Mouse (Mus musculus): ENCODE measurements around the gene Ano9. TPM values are rescaled to one million over a fixed set of nuclear protein-coding genes. Genes with fewer than 3 reads are reported as not detected.

Gene Ano9
- not detected in 2 replicates for total RNA-seq (2017)

DNA sequence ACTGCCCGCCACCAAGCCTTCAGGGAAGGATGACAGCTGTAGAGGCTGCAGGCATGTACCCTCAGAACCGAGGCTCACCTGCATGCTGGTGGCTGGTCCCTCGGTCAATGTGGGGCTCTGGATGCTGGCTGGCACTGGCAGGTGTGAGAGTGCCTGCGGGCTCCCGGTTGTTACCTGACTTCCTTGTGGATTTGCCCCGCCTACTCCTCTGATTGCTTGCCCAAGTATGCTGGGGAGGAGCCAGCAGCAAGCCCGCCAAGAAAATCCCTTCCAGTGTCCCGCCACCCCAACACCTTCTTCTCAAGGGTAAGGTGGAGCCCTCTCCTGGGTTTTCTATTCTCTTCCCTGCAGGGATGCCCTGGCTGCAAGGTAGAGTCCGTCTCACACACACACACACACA is at the start of gene Ano9:
TSS of gene Ano9 (minus strand) at position 171 of the 400 bp plus-strand sequence.
- no peak for ATAC-seq (replicated peaks in 1 of 2; ENCODE audit: insufficient read depth in 1 of 2, low FRiP score in 2 of 2, low TSS enrichment in 1 of 2, low read depth in 1 of 2, poor library complexity in 2 of 2, severe bottlenecking in 2 of 2)

DNA sequence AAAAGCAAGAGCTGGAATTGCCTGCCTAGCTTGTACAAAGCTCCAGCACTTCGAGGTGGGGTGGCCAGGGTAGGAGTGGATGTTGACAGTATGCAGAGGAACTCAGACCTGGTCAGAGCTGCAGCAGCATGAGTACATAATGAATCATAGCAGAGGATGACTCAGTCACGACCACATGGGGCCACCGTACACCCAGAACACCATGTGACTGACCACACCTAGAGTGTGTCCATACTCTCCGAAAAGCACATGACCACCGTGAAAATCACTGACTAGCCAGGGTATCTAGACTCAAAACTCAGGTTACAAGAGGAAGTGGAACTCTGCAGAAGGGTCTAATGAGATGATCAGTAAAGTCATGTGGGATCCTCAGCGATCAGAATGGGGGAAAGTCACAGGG is 47.2 kb upstream of the Ano9 start:
- no peak for ATAC-seq (replicated peaks in 1 of 2; ENCODE audit: insufficient read depth in 1 of 2, low FRiP score in 2 of 2, low TSS enrichment in 1 of 2, low read depth in 1 of 2, poor library complexity in 2 of 2, severe bottlenecking in 2 of 2)

DNA sequence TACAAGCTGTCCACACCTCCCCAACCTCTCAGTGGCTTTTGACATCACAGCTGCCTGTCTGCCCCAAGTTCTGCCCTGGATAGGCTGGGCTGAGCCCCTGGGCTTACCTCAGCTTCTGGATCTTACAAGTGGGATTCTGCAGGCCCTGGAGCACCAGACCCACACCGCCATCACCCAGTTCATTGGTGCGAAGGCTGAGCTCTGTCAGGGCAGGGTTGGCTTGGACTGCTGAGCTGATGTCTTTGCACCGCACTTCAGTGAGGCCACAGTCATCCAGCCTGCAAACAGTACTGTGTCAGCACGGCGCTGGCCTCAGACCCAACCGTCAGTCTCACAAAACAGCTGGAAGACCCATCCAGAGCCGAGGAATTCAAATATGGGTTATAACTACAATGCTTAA is 46.8 kb upstream of the Ano9 start:
- no peak for ATAC-seq (replicated peaks in 1 of 2; ENCODE audit: insufficient read depth in 1 of 2, low FRiP score in 2 of 2, low TSS enrichment in 1 of 2, low read depth in 1 of 2, poor library complexity in 2 of 2, severe bottlenecking in 2 of 2)

DNA sequence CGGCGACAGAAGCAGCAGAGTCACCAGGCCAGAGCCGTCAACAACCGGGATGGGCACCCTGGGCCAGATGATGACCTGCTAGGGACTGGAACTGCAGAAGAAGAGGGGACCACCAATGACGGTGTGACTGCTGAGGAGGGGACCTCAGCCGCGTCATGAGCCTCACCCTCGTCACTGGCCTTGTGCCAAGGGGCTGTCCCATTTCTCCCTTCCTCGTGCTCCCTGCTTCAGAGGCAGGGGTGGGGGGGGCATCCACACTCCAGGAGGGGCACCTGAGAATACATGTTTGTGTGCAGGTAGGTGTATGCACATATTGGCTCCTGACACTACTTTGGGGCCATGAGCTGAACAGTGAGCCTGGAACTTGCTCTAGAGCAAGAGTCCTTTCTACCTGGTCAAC is 37.8 kb upstream of the Ano9 start:
- no peak for ATAC-seq (replicated peaks in 1 of 2; ENCODE audit: insufficient read depth in 1 of 2, low FRiP score in 2 of 2, low TSS enrichment in 1 of 2, low read depth in 1 of 2, poor library complexity in 2 of 2, severe bottlenecking in 2 of 2)

DNA sequence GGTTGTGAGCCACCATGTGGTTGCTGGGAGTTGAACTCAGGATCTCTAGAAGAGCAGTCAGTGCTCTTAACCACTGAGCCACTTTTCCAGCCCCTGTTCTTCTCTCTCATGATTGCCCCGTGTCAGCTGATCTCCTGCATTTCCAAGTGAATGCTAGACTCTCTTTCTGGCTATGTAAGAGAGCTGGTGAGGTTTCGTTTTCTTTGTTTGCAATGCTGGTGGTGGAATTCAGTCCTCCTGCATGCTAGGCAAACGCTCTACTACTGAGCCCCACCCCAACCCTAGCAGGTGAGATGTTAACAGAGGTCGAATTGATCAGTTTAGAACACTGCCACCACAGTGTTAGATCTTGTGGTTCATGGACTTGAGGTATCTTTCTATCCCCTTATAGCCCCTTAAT is 31.0 kb upstream of the Ano9 start:
- ATAC-seq (replicated peaks in 1 of 2; ENCODE audit: insufficient read depth in 1 of 2, low FRiP score in 2 of 2, low TSS enrichment in 1 of 2, low read depth in 1 of 2, poor library complexity in 2 of 2, severe bottlenecking in 2 of 2): no peak

DNA sequence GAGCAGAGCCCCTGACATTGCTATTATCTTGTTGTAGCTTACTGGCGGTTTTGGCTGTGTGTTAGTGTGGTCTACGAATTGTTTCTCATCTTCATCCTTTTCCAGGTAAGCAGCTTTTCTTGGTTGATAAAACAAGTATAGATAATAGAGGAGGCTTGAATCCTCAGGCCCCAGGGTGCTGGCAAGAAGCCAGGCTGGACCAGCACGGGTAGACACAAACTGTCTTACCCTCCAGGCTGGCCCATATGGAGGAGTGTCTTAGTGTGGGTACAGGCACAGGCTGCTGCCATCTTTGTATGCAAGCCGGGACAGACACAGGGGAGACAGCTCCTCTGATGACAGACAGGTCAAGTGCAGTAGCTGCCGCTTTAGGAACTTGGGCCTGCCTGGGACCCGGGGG is 29.4 kb upstream of the Ano9 start:
- no peak for ATAC-seq (replicated peaks in 1 of 2; ENCODE audit: insufficient read depth in 1 of 2, low FRiP score in 2 of 2, low TSS enrichment in 1 of 2, low read depth in 1 of 2, poor library complexity in 2 of 2, severe bottlenecking in 2 of 2)

DNA sequence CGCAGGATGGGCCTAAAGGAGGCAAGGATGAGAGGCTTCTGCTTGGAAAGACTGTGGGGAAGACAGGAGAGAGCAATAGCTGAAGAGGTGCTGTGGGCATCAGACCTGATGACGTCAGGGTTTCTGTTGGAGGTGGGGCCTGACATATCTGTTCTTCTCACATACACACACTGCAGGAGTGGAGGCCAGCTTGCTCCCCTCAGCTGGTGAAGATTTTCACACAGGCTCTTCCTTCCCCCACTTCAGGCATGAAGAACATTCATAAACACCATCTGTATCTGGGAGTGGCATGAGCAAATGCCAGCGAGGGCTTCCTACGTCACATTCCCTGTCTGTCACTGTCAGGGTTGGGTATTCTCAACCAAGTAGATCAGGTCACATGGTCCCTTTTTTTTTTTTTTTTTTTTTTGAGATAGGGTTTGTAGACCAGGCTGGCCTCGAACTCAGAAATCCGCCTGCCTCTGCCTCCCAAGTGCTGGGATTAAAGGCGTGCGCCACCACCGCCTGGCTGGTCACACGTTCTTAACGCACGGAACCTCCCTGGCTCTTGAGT is 28.5 kb upstream of the Ano9 start:
- ATAC-seq (replicated peaks in 1 of 2; ENCODE audit: insufficient read depth in 1 of 2, low FRiP score in 2 of 2, low TSS enrichment in 1 of 2, low read depth in 1 of 2, poor library complexity in 2 of 2, severe bottlenecking in 2 of 2): peak in 1 of 2 experiments; percentile 14; a peak in 1 of 4 replicates

DNA sequence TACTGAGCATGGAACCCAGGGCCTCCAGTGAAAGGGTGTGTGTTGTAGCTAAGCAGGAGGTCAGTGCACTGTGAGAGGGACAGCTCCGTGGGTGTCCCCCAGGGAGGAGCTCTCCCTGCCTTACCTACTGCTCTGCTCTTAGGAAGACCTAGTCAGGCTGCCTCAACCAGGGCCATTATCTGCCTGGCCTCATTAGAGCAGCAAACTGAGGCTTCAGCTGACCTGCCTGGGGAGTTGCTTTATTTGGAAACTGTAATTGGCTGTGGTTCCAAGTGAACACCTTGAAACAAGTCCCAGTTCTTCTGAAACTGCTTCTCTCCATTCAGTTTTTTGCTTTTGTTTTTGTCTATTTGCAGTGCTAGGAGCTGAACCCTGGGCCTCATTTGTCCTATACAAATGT is 27.8 kb upstream of the Ano9 start:
- ATAC-seq (replicated peaks in 1 of 2; ENCODE audit: insufficient read depth in 1 of 2, low FRiP score in 2 of 2, low TSS enrichment in 1 of 2, low read depth in 1 of 2, poor library complexity in 2 of 2, severe bottlenecking in 2 of 2): no peak

DNA sequence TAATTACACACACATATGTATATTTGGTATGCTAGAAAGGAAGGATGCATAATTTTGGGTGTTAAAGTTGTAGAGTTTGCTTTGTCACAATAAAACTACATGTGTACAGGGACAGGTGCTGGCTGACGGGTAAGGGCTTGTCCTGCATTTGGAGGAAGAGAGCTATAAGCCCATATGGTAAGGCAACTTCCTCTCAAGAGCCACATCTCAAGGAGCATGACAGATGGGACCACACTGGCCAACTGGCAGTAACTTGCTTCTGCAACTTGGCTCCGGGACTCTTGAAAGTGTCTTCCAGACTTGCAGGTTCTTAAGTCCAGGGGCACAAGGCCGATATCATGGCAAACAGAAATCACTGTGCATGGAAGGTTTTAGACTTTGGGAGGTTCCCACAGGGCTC is 27.0 kb upstream of the Ano9 start:
- ATAC-seq (replicated peaks in 1 of 2; ENCODE audit: insufficient read depth in 1 of 2, low FRiP score in 2 of 2, low TSS enrichment in 1 of 2, low read depth in 1 of 2, poor library complexity in 2 of 2, severe bottlenecking in 2 of 2): peak; percentile 65 to 70

DNA sequence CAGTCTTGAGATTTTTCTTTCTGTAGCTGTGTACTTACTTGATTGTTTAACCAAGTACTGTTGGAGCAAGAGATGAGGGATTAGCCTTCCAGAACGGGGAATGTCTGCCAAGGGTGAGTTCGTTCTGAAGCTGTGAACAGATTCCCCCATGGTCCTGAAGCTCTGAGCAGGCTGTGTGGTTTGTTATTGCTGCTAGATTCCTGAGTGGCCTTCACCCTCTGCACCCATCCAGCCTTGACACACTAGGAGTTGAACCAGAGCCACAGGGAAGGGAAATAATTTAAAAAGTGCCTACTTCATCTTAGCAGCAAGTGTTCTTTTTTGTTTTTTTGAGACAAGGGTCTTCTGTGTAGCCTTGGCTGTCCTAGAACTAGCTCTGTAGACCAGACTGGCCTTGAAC is 26.3 kb upstream of the Ano9 start:
- no peak for ATAC-seq (replicated peaks in 1 of 2; ENCODE audit: insufficient read depth in 1 of 2, low FRiP score in 2 of 2, low TSS enrichment in 1 of 2, low read depth in 1 of 2, poor library complexity in 2 of 2, severe bottlenecking in 2 of 2)

DNA sequence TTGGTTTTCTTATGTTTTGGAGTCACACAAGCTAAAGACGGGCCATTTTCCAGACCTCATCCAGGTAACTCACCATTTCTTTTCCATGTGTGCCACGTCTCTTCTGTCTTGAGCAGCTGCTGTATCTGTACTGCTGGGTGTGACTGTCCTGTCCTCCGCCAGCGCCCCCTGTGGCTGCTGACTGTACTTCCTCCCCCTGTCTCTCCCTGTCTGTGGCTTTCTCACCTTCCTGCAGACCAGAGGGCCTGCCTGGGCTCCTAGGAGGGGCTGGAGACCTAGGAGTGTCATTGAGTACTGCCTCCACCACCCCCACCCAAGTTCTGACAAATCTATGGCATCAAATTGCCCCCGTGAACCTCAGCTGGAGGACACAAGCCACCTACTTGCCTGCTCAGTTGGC is 25.5 kb upstream of the Ano9 start:
- ATAC-seq (replicated peaks in 1 of 2; ENCODE audit: insufficient read depth in 1 of 2, low FRiP score in 2 of 2, low TSS enrichment in 1 of 2, low read depth in 1 of 2, poor library complexity in 2 of 2, severe bottlenecking in 2 of 2): peak; percentile 68 to 76; a peak in 3 of 4 replicates

DNA sequence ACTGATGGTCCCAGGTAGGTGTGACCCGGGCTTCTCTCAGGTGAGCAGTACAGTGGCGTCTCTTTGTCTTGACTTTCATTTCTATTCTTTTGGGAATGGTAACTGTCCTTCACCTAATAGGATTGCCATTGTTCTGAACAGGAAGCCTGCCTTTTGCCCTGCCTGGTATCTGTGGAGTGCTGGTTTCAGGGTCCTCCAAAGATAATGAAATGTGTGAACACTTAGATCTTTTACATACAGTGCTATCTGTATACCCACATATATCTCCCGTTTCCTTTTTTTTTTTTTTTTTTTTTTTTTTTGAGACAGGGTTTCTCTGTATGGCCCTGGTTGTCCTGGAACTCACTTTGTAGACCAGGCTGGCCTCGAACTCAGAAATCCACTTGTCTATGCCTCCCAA is 23.7 kb upstream of the Ano9 start:
- ATAC-seq (replicated peaks in 1 of 2; ENCODE audit: insufficient read depth in 1 of 2, low FRiP score in 2 of 2, low TSS enrichment in 1 of 2, low read depth in 1 of 2, poor library complexity in 2 of 2, severe bottlenecking in 2 of 2): no peak

DNA sequence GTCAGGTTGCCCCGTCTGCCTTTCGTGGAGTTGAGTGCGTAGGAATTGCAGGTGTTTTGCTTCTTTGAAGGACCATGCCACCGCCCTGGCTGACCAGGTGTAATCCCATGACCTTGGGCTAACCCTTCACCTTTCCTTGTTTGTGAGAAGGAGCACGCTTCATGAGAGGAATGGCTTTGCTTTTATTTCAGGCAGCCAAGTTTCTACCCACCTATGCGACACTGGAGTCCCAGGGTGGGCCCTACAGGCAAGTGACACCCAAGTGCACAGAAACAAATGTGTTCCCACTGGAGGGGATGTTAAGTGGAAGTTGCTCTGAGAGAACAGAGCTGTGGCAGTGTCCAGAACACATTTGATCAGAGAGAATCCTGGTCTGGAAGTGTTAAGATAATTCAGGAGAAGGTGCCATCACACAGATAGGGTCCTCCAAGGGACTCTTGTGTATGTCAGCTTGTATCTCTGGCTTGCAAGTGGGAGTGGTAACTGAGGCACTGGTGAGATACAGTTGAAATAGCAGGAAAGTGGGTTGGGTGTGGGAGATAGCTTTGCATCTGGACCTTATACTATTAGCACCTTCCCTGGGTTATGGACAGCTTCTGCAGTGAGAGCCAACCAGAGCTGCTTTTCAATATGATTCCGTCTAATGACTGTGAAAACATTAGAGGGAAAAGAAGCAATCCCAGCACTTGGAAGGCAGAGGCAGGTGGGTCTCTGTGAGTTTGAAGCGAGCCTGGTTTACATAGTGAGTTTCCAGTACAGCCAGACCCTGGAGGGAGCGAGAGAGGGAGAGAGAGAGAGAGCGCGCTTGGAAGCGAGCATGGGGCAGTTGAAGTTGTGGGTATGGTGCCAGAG is 14.5 kb upstream of the Ano9 start:
- ATAC-seq (replicated peaks in 1 of 2; ENCODE audit: insufficient read depth in 1 of 2, low FRiP score in 2 of 2, low TSS enrichment in 1 of 2, low read depth in 1 of 2, poor library complexity in 2 of 2, severe bottlenecking in 2 of 2): peak in 1 of 2 experiments; percentile 33; a peak in 2 of 4 replicates

DNA sequence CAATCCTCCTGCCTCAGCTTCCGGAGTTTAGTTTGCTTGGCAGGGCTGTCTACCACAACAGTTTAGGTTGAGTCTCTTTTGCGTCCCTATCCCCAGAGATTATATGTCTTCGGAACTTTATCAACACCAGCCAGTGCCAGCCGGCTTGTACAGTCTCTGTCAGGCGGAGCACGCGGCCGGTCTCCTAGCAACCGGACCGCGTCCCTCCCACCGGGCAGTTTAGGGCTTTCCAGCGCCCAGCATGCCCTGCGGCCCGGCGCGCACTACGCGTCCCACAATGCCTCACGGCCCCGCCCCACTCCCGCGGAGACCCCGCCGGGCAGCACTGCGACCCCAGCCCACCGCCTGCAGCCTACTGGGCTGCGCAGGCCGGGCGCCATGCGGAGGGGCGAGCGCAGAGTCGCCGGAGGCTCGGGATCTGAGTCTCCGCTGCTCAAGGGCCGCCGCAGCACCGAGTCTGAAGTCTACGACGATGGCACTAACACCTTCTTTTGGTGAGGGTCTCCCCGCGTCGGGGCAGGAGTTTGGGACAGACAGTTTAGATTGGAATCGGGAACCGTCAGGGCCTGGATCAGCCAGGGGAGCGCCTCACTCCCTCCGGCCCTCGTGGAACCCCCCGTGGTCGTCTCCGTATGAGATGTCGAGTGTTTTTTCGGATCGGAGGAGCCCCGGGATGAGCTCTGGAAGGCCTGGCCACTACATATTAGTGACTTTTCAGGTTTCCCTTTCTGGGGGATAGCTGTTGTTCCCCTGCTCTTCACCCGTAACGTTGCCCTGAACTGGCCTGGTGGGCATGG is 13.6 kb upstream of the Ano9 start:
- ATAC-seq (replicated peaks in 1 of 2; ENCODE audit: insufficient read depth in 1 of 2, low FRiP score in 2 of 2, low TSS enrichment in 1 of 2, low read depth in 1 of 2, poor library complexity in 2 of 2, severe bottlenecking in 2 of 2): peak; percentile 92 to 95

DNA sequence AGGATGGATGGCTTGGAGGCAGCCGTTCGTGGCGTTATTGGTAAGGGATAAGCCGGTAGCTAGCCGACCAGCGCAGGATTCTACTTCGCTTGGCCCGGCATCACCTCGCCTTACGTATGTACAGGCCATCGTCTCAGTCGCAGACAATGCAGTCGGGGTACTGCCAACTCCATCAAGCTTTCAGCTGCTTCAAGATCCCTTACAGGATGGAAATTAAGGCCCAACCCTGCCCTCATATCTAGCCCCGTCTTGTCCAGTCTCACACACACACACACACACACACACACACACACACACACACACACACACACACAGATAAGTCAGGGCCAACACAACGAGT is 5.9 kb upstream of the Ano9 start:
- no peak for ATAC-seq (replicated peaks in 1 of 2; ENCODE audit: insufficient read depth in 1 of 2, low FRiP score in 2 of 2, low TSS enrichment in 1 of 2, low read depth in 1 of 2, poor library complexity in 2 of 2, severe bottlenecking in 2 of 2)

DNA sequence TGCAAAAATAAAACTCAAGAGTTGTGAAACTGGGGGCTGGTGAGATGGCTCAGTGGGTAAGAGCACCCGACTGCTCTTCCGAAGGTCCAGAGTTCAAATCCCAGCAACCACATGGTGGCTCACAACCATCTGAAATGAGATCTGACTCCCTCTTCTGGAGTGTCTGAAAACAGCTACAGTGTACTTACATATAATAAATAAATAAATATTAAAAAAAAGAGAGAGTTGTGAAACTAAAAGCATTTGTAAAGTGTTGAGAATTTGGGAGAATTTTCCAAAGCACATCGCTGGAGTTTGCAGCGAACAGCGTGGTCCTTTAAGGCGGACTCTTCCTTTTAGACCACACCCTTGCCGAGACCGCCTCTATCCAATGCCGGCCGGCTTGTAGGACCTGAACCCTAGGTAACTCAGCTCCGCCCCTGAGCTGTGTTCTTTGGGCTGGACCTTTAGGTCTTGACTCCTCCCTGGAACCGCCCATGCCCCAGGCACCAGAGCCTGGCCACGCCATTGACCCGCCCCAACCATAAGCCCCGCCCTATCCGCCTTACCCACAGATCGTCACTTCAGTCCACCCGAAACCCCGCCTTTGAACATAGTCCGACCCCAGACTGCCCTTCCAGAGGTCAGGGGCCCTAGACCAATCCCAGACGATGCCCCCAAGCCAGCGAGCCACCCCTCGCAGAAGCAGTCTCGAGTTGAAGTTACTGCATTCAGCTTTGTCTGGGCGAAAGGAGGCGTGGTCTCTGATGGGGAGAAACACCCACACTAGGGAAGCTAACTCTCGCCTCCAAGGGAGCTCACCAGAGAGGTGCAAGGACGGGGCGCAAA is 5.3 kb upstream of the Ano9 start:
- ATAC-seq (replicated peaks in 1 of 2; ENCODE audit: insufficient read depth in 1 of 2, low FRiP score in 2 of 2, low TSS enrichment in 1 of 2, low read depth in 1 of 2, poor library complexity in 2 of 2, severe bottlenecking in 2 of 2): peak; percentile 99

DNA sequence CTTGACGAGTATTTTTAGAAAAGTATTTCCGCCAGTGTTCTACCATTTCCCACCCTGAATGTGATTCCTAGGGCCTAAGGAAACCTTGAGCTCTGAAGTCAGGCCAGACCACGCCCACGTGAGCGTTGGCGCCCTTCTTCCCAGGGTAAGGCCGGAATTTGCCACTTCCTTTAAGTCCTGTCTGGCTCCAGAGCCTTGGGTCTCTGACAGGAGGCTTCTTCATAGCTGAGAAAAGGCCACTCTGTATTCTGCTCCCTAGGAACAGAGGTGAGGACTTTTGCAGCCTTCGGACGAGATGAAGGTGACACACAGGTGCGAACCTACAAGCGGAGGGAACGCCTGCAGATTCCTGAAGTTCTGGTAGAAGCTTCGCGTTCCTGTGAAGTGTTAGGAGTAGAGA is 4.6 kb upstream of the Ano9 start, which contains the start of gene Ptdss2:
TSS of gene Ptdss2 (plus strand) at position 138 of the 400 bp plus-strand sequence.
- no peak for ATAC-seq (replicated peaks in 1 of 2; ENCODE audit: insufficient read depth in 1 of 2, low FRiP score in 2 of 2, low TSS enrichment in 1 of 2, low read depth in 1 of 2, poor library complexity in 2 of 2, severe bottlenecking in 2 of 2)

All from hematopoietic stem cell, adult 5-6 weeks (primary cell).